In genomic region chr5:73992321-73992720, GRCm38 (mm10) we compare ENCODE assay signal across 11 mouse cellular contexts.
"Had no signal": no experiment of that assay in that cellular context is flagged by ENCODE, and none has a peak within 500 bp of the region (broad histone marks: within the 10 kb centered on the region; RNA-seq: fewer than 3 reads in every experiment).

No protein-coding gene starts in this region.

- ATAC-seq: liver, postnatal 0 days; lung, postnatal 0 days; midbrain, embryonic 13.5 days; midbrain, embryonic 15.5 days had no signal

- DNase-seq: liver, postnatal 0 days; lung, adult 2 months; lung, postnatal 14 days; lung, postnatal 36 days; right cerebral cortex, postnatal 25 days; thymus, adult 18-20 months; thymus, postnatal 14 days; thymus, postnatal 36 days had no signal
